Mouse (Mus musculus): ENCODE measurements around the gene Eogt. TPM values are rescaled to one million over a fixed set of nuclear protein-coding genes. Genes with fewer than 3 reads are reported as not detected.

Eogt gene
- polyA plus RNA-seq (2012; rRNA removed): 12.6 and 15.8 TPM in 2 replicates

GRCm38 (mm10) chr6:97148383-97149251 is at the start of gene Eogt:
Gene Eogt (minus strand): TSS chr6:97149182.
- TF ChIP-seq CTCF (IDR thresholded peaks at IDR 0.05; ENCODE audit: borderline replicate concordance, extremely low read depth, insufficient read depth, insufficient read length) (0 out of 2 replicates have a peak, but pooled peaks have one; percentile 14), POLR2A (IDR thresholded peaks at IDR 0.05; ENCODE audit: borderline replicate concordance, extremely low read depth, insufficient read depth, insufficient read length, poor library complexity, severe bottlenecking) (0 out of 2 replicates have a peak, but pooled peaks have one; percentile 7)
- DNase-seq (ENCODE audit: low read depth): peak; percentile 74

- TF ChIP-seq POLR2A (IDR thresholded peaks at IDR 0.05; ENCODE audit: borderline replicate concordance, extremely low read depth, insufficient read depth, insufficient read length, poor library complexity, severe bottlenecking) (no peak), CTCF (IDR thresholded peaks at IDR 0.05; ENCODE audit: borderline replicate concordance, extremely low read depth, insufficient read depth, insufficient read length) (no peak)
- DNase-seq (ENCODE audit: low read depth): no peak
These were observed 30.4 kb upstream of the Eogt start for GRCm38 (mm10) chr6:97179367-97179828.

GRCm38 (mm10) chr6:97178491-97179366 is 29.7 kb upstream of the Eogt start, which contains the start of gene Tmf1:
Gene Tmf1 (minus strand): TSS chr6:97179122.
- peak; percentile 98 for DNase-seq (ENCODE audit: low read depth)
- TF ChIP-seq CTCF (IDR thresholded peaks at IDR 0.05; ENCODE audit: borderline replicate concordance, extremely low read depth, insufficient read depth, insufficient read length) (no peak), POLR2A (IDR thresholded peaks at IDR 0.05; ENCODE audit: borderline replicate concordance, extremely low read depth, insufficient read depth, insufficient read length, poor library complexity, severe bottlenecking) (peak; percentile 80)

- DNase-seq (ENCODE audit: low read depth): no peak
- TF ChIP-seq CTCF (IDR thresholded peaks at IDR 0.05; ENCODE audit: borderline replicate concordance, extremely low read depth, insufficient read depth, insufficient read length) (no peak), POLR2A (IDR thresholded peaks at IDR 0.05; ENCODE audit: borderline replicate concordance, extremely low read depth, insufficient read depth, insufficient read length, poor library complexity, severe bottlenecking) (no peak)
These were observed 26.7 kb upstream of the Eogt start for GRCm38 (mm10) chr6:97175716-97176115.

- no peak for DNase-seq (ENCODE audit: low read depth)
These were observed 1.2 kb upstream of the Eogt start for GRCm38 (mm10) chr6:97150156-97150555.

GRCm38 (mm10) chr6:97149721-97150120 is 739 bp upstream of the Eogt start:
- no peak for DNase-seq (ENCODE audit: low read depth)
- TF ChIP-seq CTCF (IDR thresholded peaks at IDR 0.05; ENCODE audit: borderline replicate concordance, extremely low read depth, insufficient read depth, insufficient read length): no peak
- TF ChIP-seq POLR2A (IDR thresholded peaks at IDR 0.05; ENCODE audit: borderline replicate concordance, extremely low read depth, insufficient read depth, insufficient read length, poor library complexity, severe bottlenecking): no peak

More at GRCm38 (mm10) chr6:97150156-97150555, 1.2 kb upstream of the Eogt start:
- TF ChIP-seq POLR2A (IDR thresholded peaks at IDR 0.05; ENCODE audit: borderline replicate concordance, extremely low read depth, insufficient read depth, insufficient read length, poor library complexity, severe bottlenecking): no peak
- no peak for TF ChIP-seq CTCF (IDR thresholded peaks at IDR 0.05; ENCODE audit: borderline replicate concordance, extremely low read depth, insufficient read depth, insufficient read length)

GRCm38 (mm10) chr6:97147755-97148382 is 1.1 kb downstream of the Eogt start:
- DNase-seq (ENCODE audit: low read depth): peak; percentile 75
- TF ChIP-seq POLR2A (IDR thresholded peaks at IDR 0.05; ENCODE audit: borderline replicate concordance, extremely low read depth, insufficient read depth, insufficient read length, poor library complexity, severe bottlenecking) (no peak), CTCF (IDR thresholded peaks at IDR 0.05; ENCODE audit: borderline replicate concordance, extremely low read depth, insufficient read depth, insufficient read length) (no peak)

GRCm38 (mm10) chr6:97145156-97145555 is 3.8 kb downstream of the Eogt start:
- no peak for DNase-seq (ENCODE audit: low read depth)

GRCm38 (mm10) chr6:97144359-97144758 is 4.6 kb downstream of the Eogt start:
- TF ChIP-seq CTCF (IDR thresholded peaks at IDR 0.05; ENCODE audit: borderline replicate concordance, extremely low read depth, insufficient read depth, insufficient read length) (no peak), POLR2A (IDR thresholded peaks at IDR 0.05; ENCODE audit: borderline replicate concordance, extremely low read depth, insufficient read depth, insufficient read length, poor library complexity, severe bottlenecking) (no peak)

More at GRCm38 (mm10) chr6:97145156-97145555, 3.8 kb downstream of the Eogt start:
- no peak for TF ChIP-seq POLR2A (IDR thresholded peaks at IDR 0.05; ENCODE audit: borderline replicate concordance, extremely low read depth, insufficient read depth, insufficient read length, poor library complexity, severe bottlenecking)
- no peak for TF ChIP-seq CTCF (IDR thresholded peaks at IDR 0.05; ENCODE audit: borderline replicate concordance, extremely low read depth, insufficient read depth, insufficient read length)

GRCm38 (mm10) chr6:97142611-97143010 is 6.4 kb downstream of the Eogt start:
- TF ChIP-seq POLR2A (IDR thresholded peaks at IDR 0.05; ENCODE audit: borderline replicate concordance, extremely low read depth, insufficient read depth, insufficient read length, poor library complexity, severe bottlenecking): no peak
- no peak for TF ChIP-seq CTCF (IDR thresholded peaks at IDR 0.05; ENCODE audit: borderline replicate concordance, extremely low read depth, insufficient read depth, insufficient read length)
- DNase-seq (ENCODE audit: low read depth): no peak

More at GRCm38 (mm10) chr6:97144359-97144758, 4.6 kb downstream of the Eogt start:
- peak; percentile 22 for DNase-seq (ENCODE audit: low read depth)

Measured in brain, embryonic 14.5 days (tissue).